Mouse (Mus musculus) liver, adult 2 months (tissue): ENCODE results near the gene Slc17a8.

ENCODE experiments used
- CTCF ChIP-seq: fragments of 200-500 bp; IDR thresholded peaks from 2 replicates; pipeline ENCODE4 v1.5.1; 2011; ENCODE audit warnings: low read depth, low read length, control low read depth
- POLR2A ChIP-seq: fragments of 200-500 bp; IDR thresholded peaks from 2 replicates; pipeline ENCODE4 v1.6.1; 2011; ENCODE audit warnings: low read length, control low read depth; ENCODE audit not compliant: insufficient read depth; ENCODE audit errors: extremely low read depth

- no peak for TF ChIP-seq POLR2A
- no peak for TF ChIP-seq CTCF
These were observed 31.9 kb upstream of the Slc17a8 start for GRCm38 (mm10) chr10:89652912-89653311.
